Mouse (Mus musculus): Measurements from ENCODE around the gene 1700001P01Rik.

DNA sequence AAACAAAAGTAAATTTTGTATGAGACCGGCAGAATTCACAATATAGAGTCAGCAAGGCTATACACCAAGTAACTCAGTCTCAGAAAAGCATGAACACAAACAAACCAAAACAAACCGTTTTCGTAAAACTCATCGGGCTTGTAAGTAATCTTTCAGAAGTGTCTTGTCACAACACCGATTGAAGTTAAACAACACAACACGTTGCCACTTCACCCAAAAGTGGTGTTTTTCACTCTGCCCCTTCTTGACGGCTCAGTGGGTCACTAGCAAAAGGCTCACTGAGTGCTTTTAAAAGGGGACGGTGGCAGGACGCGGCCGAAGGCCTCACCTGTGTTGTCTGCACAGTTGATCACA lies 5.7 kb upstream of the 1700001P01Rik start:
- no peak for TF ChIP-seq CTCF (IDR thresholded peaks at IDR 0.05; ENCODE audit: extremely low read depth, insufficient read depth, insufficient read length, insufficient replicate concordance)
- no peak for TF ChIP-seq POLR2A (IDR thresholded peaks at IDR 0.05; ENCODE audit: low read depth, low read length)
